Mouse (Mus musculus): Measurements from ENCODE around the gene Mmp13. TPM values are rescaled to one million over a fixed set of nuclear protein-coding genes. Genes with fewer than 3 reads are reported as not detected.

Mmp13 gene
- polyA plus RNA-seq, 1 experiment from 2014 or later: not detected

Other genes with a start within 250 kb of the Mmp13 start
- gene Dync2h1, start 88.1 kb upstream of the Mmp13 start, polyA plus RNA-seq (2015; fragmentation: Nextera tagmentation; extraction: Ambion mirVana): 23.2 and 24.8 TPM in 2 replicates
- gene Dcun1d5, start 88.0 kb upstream of the Mmp13 start, polyA plus RNA-seq (2015; fragmentation: Nextera tagmentation; extraction: Ambion mirVana): 111 and 119 TPM in 2 replicates
- gene Mmp12, start 71.9 kb downstream of the Mmp13 start, polyA plus RNA-seq (2015; fragmentation: Nextera tagmentation; extraction: Ambion mirVana): not detected in 2 replicates
- gene Mmp1b, start 115.5 kb downstream of the Mmp13 start, polyA plus RNA-seq (2015; fragmentation: Nextera tagmentation; extraction: Ambion mirVana): not detected in 2 replicates
- gene Mmp3, start 173.3 kb downstream of the Mmp13 start, polyA plus RNA-seq (2015; fragmentation: Nextera tagmentation; extraction: Ambion mirVana): not detected in 2 replicates
- not detected in 2 replicates for gene Mmp10, start 229.8 kb downstream of the Mmp13 start, polyA plus RNA-seq (2015; fragmentation: Nextera tagmentation; extraction: Ambion mirVana)